Mouse (Mus musculus) liver, embryonic 14.5 days (tissue): ENCODE data around the gene Adamts18. TPM values are rescaled to one million over a fixed set of nuclear protein-coding genes. Genes with fewer than 3 reads are reported as not detected.

ENCODE experiments used
- ATAC-seq: fragments of 200-750 bp; cut with Nextera tagmentation; 2 replicates; pipeline ENCODE4 v1.8.0; 2017; ENCODE audit warnings: moderate number of reproducible peaks, mild to moderate bottlenecking, moderate library complexity; ENCODE audit not compliant: insufficient read depth
- DNase-seq, 3 experiments: peaks; one replicate each; pipeline ENCODE4 v3.0.0-alpha.2; 2012 to 2013; ENCODE audit warnings: low read depth in 3 of 3, low spot score in 3 of 3
- H3K27ac ChIP-seq: fragments of 300-500 bp; sonication (generic); 2 replicates; pipeline ENCODE4 v1.5.1; 2014; ENCODE audit warnings: moderate library complexity, mild to moderate bottlenecking, control low read depth, inconsistent platforms
- H3K27me3 ChIP-seq: fragments of 300-500 bp; sonication (generic); 2 replicates; pipeline ENCODE4 v1.6.1; 2014; ENCODE audit warnings: mild to moderate bottlenecking, low read length, moderate library complexity; ENCODE audit not compliant: control insufficient read depth, insufficient read depth
- H3K36me3 ChIP-seq: fragments of 300-500 bp; sonication (generic); replicated peaks from 2 replicates; pipeline ENCODE4 v1.6.1; 2014; ENCODE audit warnings: low read depth; ENCODE audit not compliant: control insufficient read depth, insufficient read depth
- H3K4me1 ChIP-seq, 2 experiments: fragments of 200-500 bp in 1 of 2; fragments of 300-500 bp in 1 of 2; sonication (generic) in 1 of 2; replicated peaks; 2 replicates each; pipeline ENCODE4 v1.6.1; 2012 to 2014; ENCODE audit warnings: antibody characterized with exemption in 1 of 2, inconsistent platforms in 1 of 2, low read length in 1 of 2; ENCODE audit not compliant: control insufficient read depth in 2 of 2, insufficient read depth in 2 of 2
- H3K4me2 ChIP-seq: fragments of 300-500 bp; sonication (generic); 2 replicates; pipeline ENCODE4 v1.6.1; 2014; ENCODE audit warnings: low read depth, mild to moderate bottlenecking, control low read depth, moderate library complexity
- H3K4me3 ChIP-seq, 2 experiments: fragments of 200-500 bp in 1 of 2; fragments of 300-500 bp in 1 of 2; sonication (generic) in 1 of 2; 2 replicates each; pipeline ENCODE4 v1.5.1; 2012 to 2014; ENCODE audit warnings: low read depth in 2 of 2, low read length in 2 of 2, mild to moderate bottlenecking in 2 of 2, control low read depth in 1 of 2, inconsistent platforms in 1 of 2, moderate library complexity in 1 of 2; ENCODE audit not compliant: insufficient read depth in 1 of 2
- H3K9ac ChIP-seq: fragments of 300-500 bp; sonication (generic); replicated peaks from 2 replicates; pipeline ENCODE4 v1.6.1; 2014; ENCODE audit warnings: mild to moderate bottlenecking, control low read depth, moderate library complexity
- H3K9me3 ChIP-seq: fragments of 300-500 bp; sonication (generic); 2 replicates; pipeline ENCODE4 v1.6.1; 2016; ENCODE audit warnings: low read length, mixed read lengths; ENCODE audit not compliant: control insufficient read depth
- CTCF ChIP-seq: IDR thresholded peaks from 2 replicates; pipeline ENCODE4 v1.5.1; 2016; ENCODE audit warnings: antibody characterized with exemption, low read depth, control low read depth
- EP300 ChIP-seq: IDR thresholded peaks from 2 replicates; pipeline ENCODE4 v1.6.1; 2016; ENCODE audit warnings: antibody characterized with exemption, low read depth
- WGBS: fragments of 180-500 bp; shearing (Covaris S2); extraction: QIAGEN DNeasy Blood & Tissue Kit; methylation state at CpG from one replicate; pipeline ENCODE4 v1.1.7; 2014; ENCODE audit not compliant: insufficient replicate concordance; 5-methylcytosine and 5-hydroxymethylcytosine counted together
- polyA plus RNA-seq, 2 experiments: library from polyadenylated mRNA; depleted of rRNA in 1 of 2; stranded (reverse) in 1 of 2; unstranded in 1 of 2; fragments of >200 nt; fragmentation: Nextera tagmentation in 1 of 2; extraction: Ambion mirVana in 1 of 2; gene quantifications; 2 replicates each; pipeline versions ENCODE4 v1.2.1 to v1.2.3; 2012 to 2014

The Adamts18 gene
- polyA plus RNA-seq, 2 experiments, result 0.04 to 0.06 TPM

- Histone ChIP-seq H3K9ac (no peak overlapping the region), H3K4me2 (no peak overlapping the region), H3K27ac (no peak overlapping the region), H3K27me3 (no peaks in the 10 kb centered on the region), H3K4me1 (no peaks in the 10 kb centered on the region), H3K36me3 (no peaks in the 10 kb centered on the region), H3K9me3 (no peaks in the 10 kb centered on the region), H3K4me3 (no peak overlapping the region)
- WGBS, result 55% methylated on average over 3 of the region's 3 CpGs
- TF ChIP-seq CTCF (no peak), EP300 (no peak)
- DNase-seq (no peak), ATAC-seq (no peak)
These were observed 96.2 kb downstream of the Adamts18 start for GRCm38 (mm10) chr8:113752349-113752748.

- Histone ChIP-seq H3K36me3 (no peaks in the 10 kb centered on the region), H3K4me1 (no peaks in the 10 kb centered on the region), H3K27me3 (no peaks in the 10 kb centered on the region), H3K27ac (no peak overlapping the region), H3K9ac (no peak overlapping the region), H3K4me2 (no peak overlapping the region), H3K4me3 (no peak overlapping the region), H3K9me3 (no peaks in the 10 kb centered on the region)
- no peak for ATAC-seq
- WGBS, result 47% methylated on average over 9 of the region's 9 CpGs
- TF ChIP-seq EP300 (no peak), CTCF (no peak)
- DNase-seq, result no peak
These were observed 113.0 kb downstream of the Adamts18 start for GRCm38 (mm10) chr8:113735496-113736060.

GRCm38 (mm10) chr8:113725331-113725730 lies 123.2 kb downstream of the Adamts18 start:
- Histone ChIP-seq H3K36me3 (no peaks in the 10 kb centered on the region), H3K9me3 (no peaks in the 10 kb centered on the region), H3K4me3 (no peak overlapping the region), H3K9ac (no peak overlapping the region), H3K4me2 (no peak overlapping the region), H3K27ac (no peak overlapping the region), H3K4me1 (no peaks in the 10 kb centered on the region), H3K27me3 (no peaks in the 10 kb centered on the region)
- TF ChIP-seq EP300, result no peak
- no peak for TF ChIP-seq CTCF
- 78% methylated on average over 8 of the region's 8 CpGs for WGBS
- ATAC-seq, result no peak
- DNase-seq, result no peak

- Histone ChIP-seq H3K9ac (no peak overlapping the region), H3K36me3 (no peaks in the 10 kb centered on the region), H3K27ac (no peak overlapping the region), H3K4me2 (no peak overlapping the region), H3K4me3 (no peak overlapping the region), H3K9me3 (no peaks in the 10 kb centered on the region), H3K27me3 (no peaks in the 10 kb centered on the region), H3K4me1 (no peaks in the 10 kb centered on the region)
- TF ChIP-seq CTCF, result no peak
- no peak for TF ChIP-seq EP300
- ATAC-seq (no peak), DNase-seq (no peak)
- WGBS, result 26% methylated on average over 5 of the region's 5 CpGs
These were observed 124.5 kb downstream of the Adamts18 start for GRCm38 (mm10) chr8:113723873-113724538.

GRCm38 (mm10) chr8:113721459-113721858 lies 127.1 kb downstream of the Adamts18 start:
- no peak overlapping the region for H3K4me2 ChIP-seq
- 74% methylated on average over 13 of the region's 13 CpGs for WGBS
- DNase-seq (no peak), ATAC-seq (no peak)
- H3K9me3 ChIP-seq, result no peaks in the 10 kb centered on the region
- H3K36me3 ChIP-seq, result no peaks in the 10 kb centered on the region
- H3K9ac ChIP-seq, result no peak overlapping the region
- no peaks in the 10 kb centered on the region for H3K27me3 ChIP-seq
- H3K27ac ChIP-seq, result no peak overlapping the region
- H3K4me3 ChIP-seq, result no peak overlapping the region
- no peaks in the 10 kb centered on the region for H3K4me1 ChIP-seq
- TF ChIP-seq CTCF, result no peak
